Mouse (Mus musculus) limb, embryonic 12.5 days (tissue): ENCODE measurements at regions not wholly inside any gene's neighbourhood (a gene's known extent, or its start where the extent isn't known, plus 50 kb on each side); places are given as distances from the start of the nearest gene placed in this dataset.

Experiments used
- ATAC-seq: fragments of 200-750 bp; cut with Nextera tagmentation; 2 replicates; pipeline ENCODE4 v1.8.0; 2017; ENCODE audit warnings: low read depth, moderate TSS enrichment; ENCODE audit not compliant: insufficient number of reproducible peaks, insufficient read depth, low FRiP score, low TSS enrichment
- H3K27ac ChIP-seq: fragments of 300-500 bp; sonication (generic); 2 replicates; pipeline ENCODE4 v1.5.1; 2016; ENCODE audit warnings: mild to moderate bottlenecking, moderate library complexity
- H3K27me3 ChIP-seq: fragments of 300-500 bp; sonication (generic); 2 replicates; pipeline ENCODE4 v1.6.1; 2016; ENCODE audit warnings: mild to moderate bottlenecking, moderate library complexity
- H3K36me3 ChIP-seq: fragments of 300-500 bp; sonication (generic); 2 replicates; pipeline ENCODE4 v1.6.1; 2016; ENCODE audit warnings: mild to moderate bottlenecking, moderate library complexity
- H3K4me1 ChIP-seq: fragments of 300-500 bp; sonication (generic); replicated peaks from 2 replicates; pipeline ENCODE4 v1.6.1; 2016
- H3K4me2 ChIP-seq: fragments of 300-500 bp; sonication (generic); 2 replicates; pipeline ENCODE4 v1.6.1; 2016; ENCODE audit warnings: mild to moderate bottlenecking, moderate library complexity
- H3K4me3 ChIP-seq: fragments of 300-500 bp; sonication (generic); replicated peaks from 2 replicates; pipeline ENCODE4 v1.5.1; 2016; ENCODE audit warnings: mild to moderate bottlenecking
- H3K9ac ChIP-seq: fragments of 300-500 bp; sonication (generic); replicated peaks from 2 replicates; pipeline ENCODE4 v1.6.1; 2016; ENCODE audit warnings: mild to moderate bottlenecking, moderate library complexity
- H3K9me3 ChIP-seq: fragments of 300-500 bp; sonication (generic); 2 replicates; pipeline ENCODE4 v1.6.1; 2016; ENCODE audit warnings: mild to moderate bottlenecking, moderate library complexity
- WGBS: fragments of 180-500 bp; shearing (Covaris S2); methylation state at CpG from one replicate; pipeline ENCODE4 v1.1.7; 2016; 5-methylcytosine and 5-hydroxymethylcytosine counted together

GRCm38 (mm10) chr5:106557733-106558132 is 51.2 kb upstream of the Gm17304 start:
- 8% methylated on average over 11 of the region's 11 CpGs for WGBS
- Histone ChIP-seq H3K36me3 (no peaks in the 10 kb centered on the region), H3K27ac (no peak overlapping the region), H3K9ac (no peak overlapping the region), H3K4me1 (peaks cover 9% of the 10 kb centered on the region), H3K4me3 (no peak overlapping the region), H3K27me3 (peaks cover 71% of the 10 kb centered on the region), H3K4me2 (no peak overlapping the region), H3K9me3 (no peaks in the 10 kb centered on the region)
- ATAC-seq: no peak

DNA sequence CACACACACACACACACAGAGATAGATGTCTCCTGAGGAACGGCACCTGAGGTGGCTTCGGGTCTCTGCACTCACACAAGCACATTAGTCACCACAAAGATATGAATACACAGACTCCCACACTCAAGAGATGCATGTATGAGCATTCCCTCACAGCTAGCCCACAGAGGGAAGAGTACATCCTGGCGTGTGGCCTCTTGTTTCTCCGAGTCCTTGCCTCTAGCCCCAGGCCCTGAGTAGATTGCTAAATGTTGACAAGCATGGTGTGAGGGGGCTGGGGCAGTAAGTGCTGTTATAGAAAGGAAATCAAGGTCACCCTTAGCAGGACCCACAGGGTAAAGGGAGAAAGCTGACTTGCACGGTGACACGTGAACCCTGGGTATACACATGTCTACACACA is 69.6 kb upstream of the Gm17304 start:
- Histone ChIP-seq H3K27ac (no peak overlapping the region), H3K4me2 (no peak overlapping the region), H3K9me3 (no peaks in the 10 kb centered on the region), H3K27me3 (peaks cover 16% of the 10 kb centered on the region), H3K4me3 (no peak overlapping the region), H3K9ac (no peak overlapping the region), H3K36me3 (no peaks in the 10 kb centered on the region), H3K4me1 (no peaks in the 10 kb centered on the region)
- 87% methylated on average over 6 of the region's 6 CpGs for WGBS
- ATAC-seq: no peak

DNA sequence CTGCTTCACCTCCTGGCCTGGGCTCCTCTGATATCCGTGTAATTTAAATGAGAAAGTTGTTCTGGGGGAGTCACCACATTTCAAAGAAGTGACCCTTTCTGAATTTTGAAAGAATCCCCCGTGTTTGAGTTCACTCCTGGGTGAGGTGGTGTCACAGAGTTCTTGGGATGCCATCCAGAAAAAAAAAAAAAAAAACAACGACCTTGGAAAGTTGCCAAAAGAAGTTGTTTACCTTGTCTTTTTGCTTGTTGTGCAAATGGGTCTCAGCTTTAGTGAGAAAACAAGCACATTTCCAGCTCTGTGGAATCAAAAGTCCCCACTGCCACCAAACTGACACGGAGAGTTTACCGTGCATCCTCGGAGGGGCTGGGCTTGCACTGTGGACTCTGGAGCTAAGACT is 71.7 kb upstream of the Gm17304 start:
- Histone ChIP-seq H3K4me2 (no peak overlapping the region), H3K27me3 (peaks cover 4% of the 10 kb centered on the region; the same call in 1 of the 2 replicates), H3K27ac (no peak overlapping the region), H3K9ac (no peak overlapping the region), H3K36me3 (no peaks in the 10 kb centered on the region), H3K4me1 (no peaks in the 10 kb centered on the region), H3K9me3 (no peaks in the 10 kb centered on the region), H3K4me3 (no peak overlapping the region)
- ATAC-seq: no peak
- 49% methylated on average over 6 of the region's 6 CpGs for WGBS

- Histone ChIP-seq H3K9me3 (no peaks in the 10 kb centered on the region), H3K4me3 (no peak overlapping the region), H3K27me3 (peaks cover 4% of the 10 kb centered on the region; the same call in 1 of the 2 replicates), H3K36me3 (no peaks in the 10 kb centered on the region), H3K4me1 (no peaks in the 10 kb centered on the region), H3K4me2 (no peak overlapping the region), H3K9ac (no peak overlapping the region), H3K27ac (no peak overlapping the region)
- WGBS: 76% methylated on average over 5 of the region's 5 CpGs
- ATAC-seq: no peak
Measured at GRCm38 (mm10) chr5:106536068-106536467, 72.8 kb upstream of the Gm17304 start.

DNA sequence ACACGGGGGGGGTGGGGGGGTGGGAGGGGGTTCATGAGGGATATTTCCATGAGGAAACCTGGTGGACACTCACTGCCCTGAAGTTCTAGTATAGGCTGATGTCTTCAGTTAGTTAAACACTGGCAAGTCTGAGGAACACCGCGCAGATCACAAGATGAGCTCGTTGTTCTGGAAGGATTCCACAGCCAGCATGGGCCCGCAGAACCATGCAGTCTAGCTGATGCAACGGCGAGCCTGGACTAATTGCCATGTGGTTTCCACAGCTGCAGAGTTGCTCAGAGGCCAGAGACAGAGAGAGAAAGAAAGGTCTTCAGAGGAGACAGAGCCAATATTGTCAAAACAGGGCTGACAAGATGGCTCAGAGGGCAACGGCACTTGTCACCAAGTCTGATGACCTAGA is 70.8 kb upstream of the Barhl2 start:
- H3K9me3 ChIP-seq: no peaks in the 10 kb centered on the region
- no peak overlapping the region for H3K4me3 ChIP-seq
- 89% methylated on average over 8 of the region's 8 CpGs for WGBS
- H3K27me3 ChIP-seq: no peaks in the 10 kb centered on the region
- no peak for ATAC-seq
- no peak overlapping the region for H3K4me2 ChIP-seq
- no peak overlapping the region for H3K9ac ChIP-seq
- H3K4me1 ChIP-seq: no peaks in the 10 kb centered on the region
- no peak overlapping the region for H3K27ac ChIP-seq
- H3K36me3 ChIP-seq: no peaks in the 10 kb centered on the region

DNA sequence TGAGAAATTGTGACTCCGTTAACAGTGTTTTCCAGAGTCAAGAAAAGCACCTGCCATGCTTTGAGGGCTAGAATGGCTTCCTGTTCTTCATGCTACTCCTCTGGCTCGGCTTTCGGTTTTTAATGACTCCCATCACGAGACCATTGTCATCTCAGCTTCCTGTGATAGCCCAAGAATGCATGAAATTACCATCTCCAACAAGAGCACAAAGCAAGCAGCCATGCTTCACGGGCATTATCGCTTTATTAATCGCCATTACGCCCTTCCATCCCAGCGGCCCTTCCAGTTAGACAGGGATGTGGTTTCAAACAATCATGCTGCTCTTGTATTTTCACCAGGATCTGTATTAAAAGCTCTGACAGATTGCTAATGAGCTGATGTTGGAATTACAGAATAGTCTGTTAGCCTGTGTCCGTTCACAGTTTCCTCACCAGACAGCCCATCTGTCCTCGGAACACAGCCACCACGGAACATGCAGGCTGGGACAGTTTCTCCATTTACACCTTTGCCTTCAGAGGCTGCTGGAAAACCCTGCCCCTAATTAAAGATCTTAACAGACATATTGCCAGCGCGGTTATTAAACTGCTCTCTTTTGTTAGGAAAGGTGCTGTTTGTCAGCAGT is 69.5 kb upstream of the Barhl2 start:
- no peak for ATAC-seq
- Histone ChIP-seq H3K27me3 (no peaks in the 10 kb centered on the region), H3K9me3 (no peaks in the 10 kb centered on the region), H3K4me1 (no peaks in the 10 kb centered on the region), H3K4me3 (no peak overlapping the region), H3K4me2 (no peak overlapping the region), H3K9ac (no peak overlapping the region), H3K36me3 (no peaks in the 10 kb centered on the region), H3K27ac (no peak overlapping the region)
- WGBS: 73% methylated on average over 14 of the region's 14 CpGs

DNA sequence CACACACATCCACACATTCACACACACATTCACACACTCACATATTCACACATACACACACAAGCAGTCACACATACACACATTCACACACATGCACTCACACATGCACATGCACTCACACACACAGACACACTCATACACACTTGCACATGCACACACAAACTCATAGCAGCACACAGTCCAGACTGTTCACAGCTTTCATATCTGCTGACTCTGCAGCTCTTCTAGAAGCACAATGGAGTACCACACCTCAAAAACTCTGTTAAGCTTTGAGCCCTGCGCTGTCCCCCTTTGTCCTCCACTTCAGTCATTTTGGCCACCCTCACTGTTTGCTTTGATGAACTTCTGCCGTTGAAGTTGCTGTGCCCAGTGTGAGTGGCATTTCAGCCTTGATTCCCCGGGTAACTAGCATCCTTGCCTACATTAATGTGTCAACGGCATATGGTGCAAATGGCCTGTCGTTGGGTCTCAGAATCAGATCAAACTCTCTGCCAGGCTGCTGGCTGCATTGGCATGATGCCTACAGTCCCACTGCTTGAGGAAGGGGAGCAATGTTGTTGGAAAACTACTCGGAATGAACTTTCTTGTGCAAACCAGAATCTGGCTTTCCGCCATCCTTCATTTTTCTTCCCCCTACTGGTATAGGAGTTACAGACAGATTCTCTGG is 54.6 kb upstream of the Barhl2 start:
- H3K4me1 ChIP-seq: no peaks in the 10 kb centered on the region
- no peak overlapping the region for H3K4me3 ChIP-seq
- peaks cover 8% of the 10 kb centered on the region for H3K27me3 ChIP-seq
- no peaks in the 10 kb centered on the region for H3K9me3 ChIP-seq
- H3K27ac ChIP-seq: no peak overlapping the region
- H3K9ac ChIP-seq: no peak overlapping the region
- 89% methylated on average over 7 of the region's 7 CpGs for WGBS
- ATAC-seq: no peak
- H3K36me3 ChIP-seq: no peaks in the 10 kb centered on the region
- no peak overlapping the region for H3K4me2 ChIP-seq

GRCm38 (mm10) chr5:106507901-106508300 is 49.9 kb upstream of the Barhl2 start:
- 71% methylated on average over 5 of the region's 5 CpGs for WGBS
- no peak overlapping the region for H3K27ac ChIP-seq
- H3K4me2 ChIP-seq: no peak overlapping the region
- no peak overlapping the region for H3K4me3 ChIP-seq
- no peak overlapping the region for H3K9ac ChIP-seq
- H3K9me3 ChIP-seq: no peaks in the 10 kb centered on the region
- H3K27me3 ChIP-seq: peaks cover 8% of the 10 kb centered on the region
- H3K4me1 ChIP-seq: peaks cover 4% of the 10 kb centered on the region; the same call in 1 of the 2 replicates
- ATAC-seq: no peak
- H3K36me3 ChIP-seq: no peaks in the 10 kb centered on the region
